Mouse (Mus musculus) heart, postnatal 4 days (tissue): ENCODE results near the gene Bub3. TPM values are rescaled to one million over a fixed set of nuclear protein-coding genes. Genes with fewer than 3 reads are reported as not detected.
A peak's percentile ranks its signal among the peaks of the same experiment; 100 is the strongest.

Experiments
- DNase-seq: peaks from one replicate; pipeline ENCODE4 v3.0.0; 2021
- total RNA-seq, 2 experiments: library from RNA; stranded (reverse); gene quantifications; 2 replicates each; pipeline ENCODE4 v1.2.3; 2021

The Bub3 gene
- total RNA-seq, result 10 to 100 TPM; 68.6 to 70.0 TPM

DNA sequence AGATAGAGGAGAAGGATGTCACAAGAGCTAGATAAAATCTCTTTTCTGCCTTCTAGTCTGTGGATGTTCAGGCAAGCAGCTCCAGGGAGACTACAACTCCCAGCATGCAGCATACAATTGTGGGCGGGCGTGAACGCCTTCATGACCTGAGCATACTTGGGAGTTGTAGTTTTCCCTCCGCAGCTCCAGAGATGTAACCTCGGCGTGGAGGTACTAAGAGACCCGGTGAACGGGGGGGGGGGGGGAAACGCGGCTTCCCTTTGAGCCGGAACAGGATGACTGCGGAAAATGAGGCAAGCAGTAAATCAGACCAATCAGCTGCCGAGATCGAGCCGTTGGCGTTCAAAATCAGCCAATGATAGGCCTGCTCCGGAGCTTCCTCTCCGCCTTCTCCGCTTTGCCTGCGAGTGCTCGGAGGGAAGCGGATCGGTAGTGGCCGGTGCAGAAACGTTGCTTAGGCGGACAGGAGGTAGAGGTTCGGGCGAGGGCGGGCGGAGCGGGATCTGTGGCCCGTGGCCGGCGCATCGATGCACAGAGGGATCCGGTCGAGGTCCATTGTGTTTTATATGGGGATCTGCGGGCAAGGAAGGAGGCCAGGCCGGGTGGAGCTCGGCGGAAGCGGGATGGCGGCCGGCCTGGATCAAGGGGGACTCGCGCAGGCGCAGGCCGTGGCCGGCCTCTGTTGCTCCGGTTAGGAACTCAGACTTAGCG is at the start of gene Bub3:
Gene Bub3 (plus strand): TSS at position 237 of the 711 bp plus-strand sequence.
- DNase-seq, result peak; percentile 91

DNA sequence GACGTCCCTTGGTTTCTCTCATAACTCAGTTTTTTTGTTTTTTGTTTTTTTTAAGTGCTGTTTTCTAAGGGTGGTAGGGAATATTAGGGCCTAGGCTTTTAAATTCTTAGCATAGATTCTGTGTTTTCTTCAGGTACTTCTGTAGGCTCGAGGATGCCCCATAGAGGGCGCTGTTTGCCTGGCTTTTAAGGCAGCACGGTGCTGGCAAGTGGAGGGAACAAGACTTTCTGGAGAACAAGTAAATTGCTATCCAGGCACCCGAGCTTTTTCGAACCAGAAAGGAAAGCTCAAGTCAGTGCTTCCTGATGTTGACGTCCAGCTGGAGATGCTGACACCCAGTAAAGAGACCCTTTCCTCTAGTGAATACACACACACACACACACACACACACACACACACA is 20.0 kb upstream of the Bub3 start:
- peak; percentile 90 for DNase-seq

- DNase-seq, result no peak
Observed at GRCm38 (mm10) chr7:131541184-131542114, 18.6 kb upstream of the Bub3 start.

DNA sequence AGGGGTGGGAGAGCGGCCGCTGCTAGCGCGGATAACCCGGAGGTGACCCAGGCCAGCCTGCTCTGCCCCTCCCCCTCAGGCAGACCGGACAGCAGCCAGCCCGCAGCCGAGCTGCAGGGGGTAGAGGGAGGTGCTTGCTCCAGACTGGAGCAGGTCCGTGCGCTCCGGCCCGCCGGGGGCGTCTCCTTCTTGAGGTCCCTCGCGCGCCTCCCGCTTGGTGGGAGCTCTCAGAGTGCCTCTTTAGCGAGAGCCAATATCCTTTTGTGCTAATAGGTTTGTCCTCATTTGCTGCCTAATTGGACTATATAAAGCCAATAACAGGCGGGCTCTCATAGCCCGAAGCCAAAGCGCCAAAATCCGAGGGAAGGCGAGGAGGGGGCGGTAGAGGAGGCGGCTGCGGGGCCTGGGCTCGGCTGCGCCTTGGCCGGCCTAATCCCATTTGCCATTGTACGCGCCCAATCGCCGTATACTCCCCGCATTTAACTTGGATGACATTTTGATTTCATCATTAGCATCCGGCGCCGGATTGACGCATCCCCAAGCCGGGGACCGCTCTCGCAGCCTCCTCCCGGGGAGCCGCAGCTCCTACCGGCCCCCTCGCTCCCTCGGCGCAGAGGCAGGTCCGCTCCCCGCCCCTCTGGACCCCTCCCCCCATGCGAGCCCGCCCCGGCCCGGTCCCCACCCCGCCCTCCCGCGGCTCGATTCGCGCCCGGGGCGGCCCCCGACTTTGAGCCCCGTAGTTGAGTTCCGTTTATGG is 17.7 kb upstream of the Bub3 start, which contains the start of gene Hmx3:
Gene Hmx3 (plus strand): TSS at position 753 of the 757 bp plus-strand sequence.
- no peak for DNase-seq

GRCm38 (mm10) chr7:131542872-131543622 is 17.0 kb upstream of the Bub3 start:
- no peak for DNase-seq

DNA sequence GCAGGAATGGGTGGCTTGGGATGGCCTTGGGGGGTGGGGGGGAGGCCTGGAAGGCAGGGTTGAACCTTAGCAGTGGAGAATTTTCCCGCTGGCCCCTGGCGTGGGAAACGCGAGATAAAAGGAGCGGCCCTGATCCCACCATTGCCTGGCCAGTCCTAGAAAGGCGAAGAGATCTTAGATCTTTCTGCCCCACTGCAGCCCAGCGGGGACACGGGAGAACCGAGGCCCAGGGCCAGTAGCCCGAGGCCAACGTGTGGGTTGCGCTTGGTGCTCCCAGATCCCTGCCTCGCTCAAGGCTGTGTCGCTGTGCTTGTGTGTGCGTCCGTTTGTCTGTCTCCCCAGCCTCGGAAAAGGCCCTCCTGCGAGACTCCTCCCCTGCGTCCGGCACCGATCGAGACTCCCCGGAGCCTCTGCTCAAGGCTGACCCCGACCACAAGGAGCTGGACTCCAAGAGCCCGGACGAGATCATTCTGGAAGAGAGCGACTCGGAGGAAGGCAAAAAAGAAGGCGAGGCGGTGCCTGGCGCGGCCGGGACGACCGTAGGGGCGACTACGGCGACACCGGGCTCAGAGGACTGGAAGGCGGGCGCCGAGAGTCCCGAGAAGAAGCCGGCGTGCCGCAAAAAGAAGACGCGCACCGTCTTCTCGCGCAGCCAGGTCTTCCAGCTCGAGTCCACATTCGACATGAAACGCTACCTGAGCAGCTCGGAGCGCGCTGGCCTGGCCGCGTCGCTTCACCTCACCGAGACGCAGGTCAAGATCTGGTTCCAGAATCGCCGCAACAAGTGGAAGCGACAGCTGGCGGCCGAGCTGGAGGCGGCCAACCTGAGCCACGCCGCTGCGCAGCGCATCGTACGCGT is 16.2 kb upstream of the Bub3 start:
- no peak for DNase-seq

GRCm38 (mm10) chr7:131544871-131545270 is 15.2 kb upstream of the Bub3 start:
- no peak for DNase-seq

GRCm38 (mm10) chr7:131545701-131546385 is 14.2 kb upstream of the Bub3 start:
- no peak for DNase-seq

DNA sequence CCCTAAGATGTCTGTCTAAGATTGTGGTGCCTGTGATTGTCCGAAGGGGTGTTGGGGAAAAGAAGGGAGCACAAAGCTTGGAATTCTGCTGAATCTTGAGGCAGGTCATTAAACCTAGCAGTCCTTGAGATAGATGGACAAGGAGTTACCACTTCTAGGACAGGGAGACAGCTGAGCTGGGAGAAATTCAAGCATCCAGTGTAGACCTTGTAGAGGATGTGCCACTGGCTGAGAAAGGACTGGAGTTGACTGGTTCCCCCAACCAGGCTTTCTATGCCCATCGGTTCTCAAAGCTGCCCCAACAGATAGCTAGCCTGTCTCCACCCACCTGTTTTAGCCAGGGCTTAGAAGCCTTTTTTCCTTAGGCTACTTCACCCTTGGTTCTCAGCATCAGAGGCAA is 13.6 kb upstream of the Bub3 start:
- no peak for DNase-seq

DNA sequence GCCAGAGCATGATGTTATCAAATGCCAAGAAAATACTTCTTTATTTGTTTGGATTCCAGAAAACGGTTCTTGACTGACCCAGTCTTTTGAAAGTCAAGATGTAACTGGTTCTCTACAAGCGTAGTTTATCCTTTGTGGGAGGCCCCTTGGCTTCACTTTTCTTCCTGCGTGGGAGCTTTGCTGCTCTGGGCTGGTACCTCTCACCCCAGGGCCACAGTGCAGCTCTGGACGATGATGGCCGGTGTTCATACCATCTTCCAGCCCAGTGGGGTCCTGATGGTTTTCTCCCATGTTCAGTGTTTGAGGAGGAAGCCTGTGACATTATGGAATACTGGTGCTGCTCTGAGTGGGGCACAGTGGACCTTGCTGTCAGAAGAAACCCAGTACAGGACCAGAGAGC is 12.5 kb upstream of the Bub3 start:
- DNase-seq, result no peak

GRCm38 (mm10) chr7:131548473-131548872 is 11.5 kb upstream of the Bub3 start, which contains the start of gene Hmx2:
TSS of gene Hmx2 (plus strand) at chr7:131548773.
- DNase-seq, result no peak

GRCm38 (mm10) chr7:131551471-131551870 is 8.6 kb upstream of the Bub3 start:
- no peak for DNase-seq

DNA sequence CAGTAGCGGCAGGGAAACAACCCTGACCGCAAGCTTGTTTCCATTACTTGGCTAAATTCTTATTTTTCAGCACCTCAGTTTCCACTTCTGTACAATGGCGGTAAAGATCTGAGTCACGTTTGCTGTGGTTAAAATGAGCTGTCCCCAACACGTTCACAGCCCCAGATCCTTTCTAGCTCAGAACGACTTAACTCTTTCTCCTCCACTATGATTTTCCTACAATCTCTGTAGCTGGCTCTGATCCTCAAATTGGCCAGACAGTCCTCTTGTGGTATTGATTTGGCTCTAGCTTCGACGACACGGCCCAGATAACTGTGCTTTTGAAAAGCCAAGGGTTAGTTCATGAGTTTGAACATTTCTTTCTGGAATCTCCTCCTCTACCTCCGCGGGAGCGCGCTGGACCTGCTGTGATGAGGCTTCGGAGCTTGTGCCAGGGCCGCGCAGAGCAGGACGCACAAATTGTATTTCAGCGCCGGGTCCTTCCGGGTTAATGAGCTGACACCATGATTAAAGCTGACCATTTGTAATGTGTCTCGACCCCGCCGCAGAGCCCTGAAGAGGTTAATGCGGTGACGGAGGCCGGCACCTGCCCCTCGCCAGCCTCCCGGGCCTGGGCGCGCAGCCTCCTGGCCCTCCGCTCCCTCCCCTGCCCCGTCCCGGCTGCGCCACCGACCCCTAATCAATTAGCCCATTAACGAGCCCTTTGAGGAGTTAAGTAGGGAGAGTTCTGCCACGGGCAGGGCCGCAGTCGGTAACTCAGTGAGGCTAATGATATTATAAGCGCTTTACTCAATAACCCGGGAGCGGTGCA is 7.9 kb upstream of the Bub3 start:
- no peak for DNase-seq

- no peak for DNase-seq
Observed at GRCm38 (mm10) chr7:131552781-131553180, 7.2 kb upstream of the Bub3 start.

DNA sequence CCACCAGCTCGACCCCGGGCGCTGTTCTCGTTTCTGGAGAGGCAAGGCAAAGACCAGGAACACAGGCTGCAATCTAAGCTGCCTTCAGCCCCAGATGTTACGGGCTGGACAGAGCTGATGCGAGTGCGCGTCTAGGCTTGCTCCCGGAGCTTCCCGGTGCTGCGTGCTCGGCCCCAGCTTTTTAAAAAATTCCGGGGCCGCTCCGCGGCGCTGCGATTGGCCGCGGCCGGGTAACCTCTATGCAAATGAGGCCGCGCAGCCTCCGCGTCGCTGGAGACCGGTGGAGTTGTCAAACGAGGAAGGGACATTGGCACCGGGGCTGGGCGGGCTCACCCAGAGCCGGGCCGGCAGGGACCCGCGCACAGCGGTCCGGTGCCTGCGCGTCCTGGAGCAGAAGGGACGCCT is 6.2 kb upstream of the Bub3 start:
- no peak for DNase-seq

- DNase-seq, result no peak
Observed at GRCm38 (mm10) chr7:131554341-131555180, 5.5 kb upstream of the Bub3 start.

- DNase-seq, result no peak
Observed at GRCm38 (mm10) chr7:131555301-131556081, 4.5 kb upstream of the Bub3 start.

GRCm38 (mm10) chr7:131556116-131556515 is 3.9 kb upstream of the Bub3 start:
- no peak for DNase-seq
